Mouse (Mus musculus) regulatory T cell (primary cell): ENCODE measurements at regions not wholly inside any gene's neighbourhood (a gene's known extent, or its start where the extent isn't known, plus 50 kb on each side); places are given as distances from the start of the nearest gene placed in this dataset.

Source experiments
- in situ Hi-C: fragments of 300-600 bp; cut with MboI, MseI; formaldehyde crosslinking; loops from one replicate; pipeline ENCODE4 v1.15.1; 2025; ENCODE audit warnings: high pct_unique_total_duplicates

GRCm38 (mm10) chr17:63575316-63576007 is 75.6 kb upstream of the Fbxl17 start:
- in situ Hi-C loops: no loop called here

GRCm38 (mm10) chr17:63582870-63583269 is 83.1 kb upstream of the Fbxl17 start:
- in situ Hi-C loops: no loop called here

- in situ Hi-C loops: no loop called here
Observed at GRCm38 (mm10) chr17:63607021-63607751, 107.4 kb upstream of the Fbxl17 start.

GRCm38 (mm10) chr17:63622726-63623125 is 122.9 kb upstream of the Fbxl17 start:
- in situ Hi-C loops: no loop called here

GRCm38 (mm10) chr17:63637598-63637997 is 137.8 kb upstream of the Fbxl17 start:
- in situ Hi-C loops: no loop called here

GRCm38 (mm10) chr17:63644390-63644789 is 144.6 kb upstream of the Fbxl17 start:
- in situ Hi-C loops: no loop called here

- in situ Hi-C loops: no loop called here
Observed at GRCm38 (mm10) chr17:63657687-63658086, 157.9 kb upstream of the Fbxl17 start.

GRCm38 (mm10) chr17:63660841-63661481 is 161.1 kb upstream of the Fbxl17 start:
- in situ Hi-C loops: no loop called here

- in situ Hi-C loops: no loop called here
Observed at GRCm38 (mm10) chr17:63661584-63661983, 161.8 kb upstream of the Fbxl17 start.

- in situ Hi-C loops: no loop called here
Observed at GRCm38 (mm10) chr17:63662251-63662650, 162.4 kb upstream of the Fbxl17 start.

- in situ Hi-C loops: no loop called here
Observed at GRCm38 (mm10) chr17:63676791-63677190, 177.0 kb upstream of the Fbxl17 start.

GRCm38 (mm10) chr17:63677996-63678657 is 178.3 kb upstream of the Fbxl17 start:
- in situ Hi-C loops: no loop called here

GRCm38 (mm10) chr17:63680479-63680878 is 180.7 kb upstream of the Fbxl17 start:
- in situ Hi-C loops: no loop called here

- in situ Hi-C loops: no loop called here
Observed at GRCm38 (mm10) chr17:63683345-63683744, 179.5 kb upstream of the Fer start.

- in situ Hi-C loops: no loop called here
Observed at GRCm38 (mm10) chr17:63684026-63684425, 178.8 kb upstream of the Fer start.

- in situ Hi-C loops: no loop called here
Observed at GRCm38 (mm10) chr17:63685956-63686355, 176.9 kb upstream of the Fer start.

- in situ Hi-C loops: no loop called here
Observed at GRCm38 (mm10) chr17:63686361-63686760, 176.5 kb upstream of the Fer start.

GRCm38 (mm10) chr17:63689291-63689690 is 173.6 kb upstream of the Fer start:
- in situ Hi-C loops: no loop called here

- in situ Hi-C loops: no loop called here
Observed at GRCm38 (mm10) chr17:63690829-63691689, 171.8 kb upstream of the Fer start.

GRCm38 (mm10) chr17:63691690-63691968 is 171.2 kb upstream of the Fer start:
- in situ Hi-C loops: no loop called here

- in situ Hi-C loops: no loop called here
Observed at GRCm38 (mm10) chr17:63693274-63693673, 169.6 kb upstream of the Fer start.
